Mouse (Mus musculus) bone marrow macrophage, adult 2 months (primary cell): ENCODE data around the gene Rftn2. TPM values are rescaled to one million over a fixed set of nuclear protein-coding genes. Genes with fewer than 3 reads are reported as not detected.

Source experiments
- H3K27ac ChIP-seq: 2 replicates; pipeline ENCODE4 v1.5.1; 2012; ENCODE audit warnings: low read depth, low read length; ENCODE audit not compliant: insufficient read depth
- H3K4me1 ChIP-seq: 2 replicates; pipeline ENCODE4 v1.6.1; 2012; ENCODE audit warnings: low read length; ENCODE audit not compliant: control insufficient read depth, insufficient read depth
- H3K4me3 ChIP-seq: 2 replicates; pipeline ENCODE4 v1.5.1; 2012; ENCODE audit warnings: mild to moderate bottlenecking, low read length, moderate library complexity; ENCODE audit not compliant: insufficient read depth
- CTCF ChIP-seq: IDR thresholded peaks from 2 replicates; pipeline ENCODE4 v1.5.1; 2012; ENCODE audit warnings: low read depth, mild to moderate bottlenecking, low read length, moderate library complexity
- POLR2A ChIP-seq: IDR thresholded peaks from 2 replicates; pipeline ENCODE4 v1.6.1; 2012; ENCODE audit warnings: mild to moderate bottlenecking, low read depth, low read length, borderline replicate concordance
- polyA plus RNA-seq: library from polyadenylated mRNA; stranded (reverse); fragments of >200 nt; gene quantifications from 2 replicates; pipeline ENCODE4 v1.2.4, GENCODE M21; 2012; ENCODE audit not compliant: missing spikeins, insufficient read depth, insufficient read length

Gene Rftn2
- polyA plus RNA-seq, 1 experiment = 2.8 TPM

- no peak for TF ChIP-seq POLR2A
- no peak for TF ChIP-seq CTCF
- H3K27ac ChIP-seq = no peak overlapping the region
- no peak overlapping the region for H3K4me3 ChIP-seq
- no peaks in the 10 kb centered on the region for H3K4me1 ChIP-seq
Measured at GRCm38 (mm10) chr1:55234910-55235520, 8.4 kb upstream of the Rftn2 start.

- Histone ChIP-seq H3K4me3 (no peak overlapping the region), H3K27ac (no peak overlapping the region), H3K4me1 (peaks cover 5% of the 10 kb centered on the region; the same call in 1 of the 2 replicates)
- TF ChIP-seq CTCF (no peak), POLR2A (no peak)
Measured at GRCm38 (mm10) chr1:55228256-55228884, 1.8 kb upstream of the Rftn2 start.

- Histone ChIP-seq H3K27ac (no peak overlapping the region), H3K4me3 (no peak overlapping the region), H3K4me1 (peaks cover 5% of the 10 kb centered on the region; the same call in 1 of the 2 replicates)
- TF ChIP-seq POLR2A (no peak), CTCF (no peak)
Measured at GRCm38 (mm10) chr1:55227376-55227775, 794 bp upstream of the Rftn2 start.

- H3K4me1 ChIP-seq = peaks cover 11% of the 10 kb centered on the region
- no peak overlapping the region for H3K27ac ChIP-seq
- TF ChIP-seq CTCF = no peak
- TF ChIP-seq POLR2A = no peak
- H3K4me3 ChIP-seq = no peak overlapping the region
Measured at GRCm38 (mm10) chr1:55225398-55225797, 1.2 kb downstream of the Rftn2 start.

- H3K4me3 ChIP-seq = no peak overlapping the region
- H3K27ac ChIP-seq = no peak overlapping the region
- H3K4me1 ChIP-seq = peaks cover 11% of the 10 kb centered on the region
- TF ChIP-seq CTCF (no peak), POLR2A (no peak)
Measured at GRCm38 (mm10) chr1:55224111-55224510, 2.5 kb downstream of the Rftn2 start.

- Histone ChIP-seq H3K4me3 (no peak overlapping the region), H3K4me1 (peaks cover 11% of the 10 kb centered on the region), H3K27ac (no peak overlapping the region)
- TF ChIP-seq CTCF (no peak), POLR2A (no peak)
Measured at GRCm38 (mm10) chr1:55223026-55223425, 3.6 kb downstream of the Rftn2 start.

- peaks cover 5% of the 10 kb centered on the region for H3K4me1 ChIP-seq
- TF ChIP-seq CTCF (no peak), POLR2A (no peak)
- H3K4me3 ChIP-seq = no peak overlapping the region
- no peak overlapping the region for H3K27ac ChIP-seq
Measured at GRCm38 (mm10) chr1:55221352-55221751, 5.2 kb downstream of the Rftn2 start.

- H3K4me3 ChIP-seq = no peak overlapping the region
- no peak overlapping the region for H3K27ac ChIP-seq
- TF ChIP-seq CTCF (no peak), POLR2A (no peak)
- H3K4me1 ChIP-seq = peaks cover 11% of the 10 kb centered on the region
Measured at GRCm38 (mm10) chr1:55217191-55217590, 9.4 kb downstream of the Rftn2 start.

GRCm38 (mm10) chr1:55215185-55215813 is 11.3 kb downstream of the Rftn2 start:
- TF ChIP-seq POLR2A = no peak
- TF ChIP-seq CTCF = no peak
- H3K27ac ChIP-seq = peak overlapping the region; percentile 63
- peaks cover 12% of the 10 kb centered on the region for H3K4me1 ChIP-seq
- no peak overlapping the region for H3K4me3 ChIP-seq

- no peak overlapping the region for H3K4me3 ChIP-seq
- TF ChIP-seq CTCF (no peak), POLR2A (no peak)
- peaks cover 17% of the 10 kb centered on the region for H3K4me1 ChIP-seq
- H3K27ac ChIP-seq = no peak overlapping the region
Measured at GRCm38 (mm10) chr1:55213936-55214335, 12.6 kb downstream of the Rftn2 start.
